Mouse (Mus musculus) E14TG2a.4 (cell line): Measurements from ENCODE around the gene Ehbp1.

Experiments
- H3K27me3 ChIP-seq: 2 replicates; pipeline ENCODE4 v1.6.1; 2014; ENCODE audit warnings: low read length, control low read depth; ENCODE audit not compliant: insufficient read depth
- H3K36me3 ChIP-seq: 2 replicates; pipeline ENCODE4 v1.6.1; 2014; ENCODE audit warnings: low read length, control low read depth; ENCODE audit not compliant: insufficient read depth
- H3K4me1 ChIP-seq: replicated peaks from 2 replicates; pipeline ENCODE4 v1.6.1; 2014; ENCODE audit warnings: low read depth, low read length, control low read depth
- H3K4me3 ChIP-seq: replicated peaks from 2 replicates; pipeline ENCODE4 v1.5.1; 2014; ENCODE audit warnings: mild to moderate bottlenecking, low read length
- H3K9me3 ChIP-seq: 2 replicates; pipeline ENCODE4 v1.6.1; 2014; ENCODE audit warnings: low read length, control low read depth
- CTCF ChIP-seq: conservative IDR thresholded peaks from 2 replicates; pipeline ENCODE4 v1.5.1; 2014; ENCODE audit warnings: low read length
- NANOG ChIP-seq: IDR thresholded peaks from 2 replicates; pipeline ENCODE4 v1.6.1; 2014; ENCODE audit warnings: borderline replicate concordance, low read length, mixed read lengths
- POU5F1 ChIP-seq: IDR thresholded peaks from 2 replicates; pipeline ENCODE4 v1.6.1; 2014; ENCODE audit warnings: low read length, borderline replicate concordance

The Ehbp1 gene

GRCm38 (mm10) chr11:22170962-22171638 is 171.0 kb downstream of the Ehbp1 start:
- no peaks in the 10 kb centered on the region for H3K27me3 ChIP-seq
- no peaks in the 10 kb centered on the region for H3K4me1 ChIP-seq
- TF ChIP-seq CTCF = no peak
- no peak for TF ChIP-seq POU5F1
- no peak for TF ChIP-seq NANOG
- H3K36me3 ChIP-seq = peaks cover 4% of the 10 kb centered on the region; the same call in 1 of the 2 replicates
- H3K9me3 ChIP-seq = no peaks in the 10 kb centered on the region
- no peak overlapping the region for H3K4me3 ChIP-seq

- no peak for TF ChIP-seq NANOG
- no peak for TF ChIP-seq CTCF
- TF ChIP-seq POU5F1 = no peak
- no peaks in the 10 kb centered on the region for H3K36me3 ChIP-seq
- no peak overlapping the region for H3K4me3 ChIP-seq
- no peaks in the 10 kb centered on the region for H3K4me1 ChIP-seq
- no peaks in the 10 kb centered on the region for H3K27me3 ChIP-seq
- no peaks in the 10 kb centered on the region for H3K9me3 ChIP-seq
Observed at GRCm38 (mm10) chr11:22157882-22158281, 184.2 kb downstream of the Ehbp1 start.

- H3K36me3 ChIP-seq = no peaks in the 10 kb centered on the region
- H3K9me3 ChIP-seq = no peaks in the 10 kb centered on the region
- no peaks in the 10 kb centered on the region for H3K4me1 ChIP-seq
- TF ChIP-seq CTCF = no peak
- TF ChIP-seq NANOG = no peak
- TF ChIP-seq POU5F1 = no peak
- H3K4me3 ChIP-seq = no peak overlapping the region
- H3K27me3 ChIP-seq = no peaks in the 10 kb centered on the region
Observed at GRCm38 (mm10) chr11:22156182-22156581, 185.9 kb downstream of the Ehbp1 start.

- no peak for TF ChIP-seq NANOG
- Histone ChIP-seq H3K36me3 (no peaks in the 10 kb centered on the region), H3K9me3 (no peaks in the 10 kb centered on the region), H3K4me3 (no peak overlapping the region), H3K27me3 (no peaks in the 10 kb centered on the region), H3K4me1 (no peaks in the 10 kb centered on the region)
Observed at GRCm38 (mm10) chr11:22155366-22156095, 186.6 kb downstream of the Ehbp1 start.

GRCm38 (mm10) chr11:22154501-22155294 is 187.4 kb downstream of the Ehbp1 start:
- Histone ChIP-seq H3K4me1 (no peaks in the 10 kb centered on the region), H3K9me3 (no peaks in the 10 kb centered on the region), H3K36me3 (no peaks in the 10 kb centered on the region), H3K4me3 (no peak overlapping the region), H3K27me3 (no peaks in the 10 kb centered on the region)
- TF ChIP-seq NANOG = no peak
- TF ChIP-seq CTCF = no peak
- TF ChIP-seq POU5F1 = no peak

GRCm38 (mm10) chr11:22140737-22141136 is 201.4 kb downstream of the Ehbp1 start:
- H3K36me3 ChIP-seq = no peaks in the 10 kb centered on the region
- no peaks in the 10 kb centered on the region for H3K27me3 ChIP-seq
- H3K4me3 ChIP-seq = no peak overlapping the region
- no peaks in the 10 kb centered on the region for H3K4me1 ChIP-seq
- TF ChIP-seq POU5F1 (no peak), NANOG (no peak), CTCF (no peak)
- no peaks in the 10 kb centered on the region for H3K9me3 ChIP-seq

GRCm38 (mm10) chr11:22138466-22138865 is 203.6 kb downstream of the Ehbp1 start:
- H3K9me3 ChIP-seq = no peaks in the 10 kb centered on the region
- TF ChIP-seq POU5F1 (no peak), NANOG (no peak), CTCF (no peak)
- no peak overlapping the region for H3K4me3 ChIP-seq

GRCm38 (mm10) chr11:22125188-22125587 is 216.9 kb downstream of the Ehbp1 start:
- no peaks in the 10 kb centered on the region for H3K36me3 ChIP-seq
- TF ChIP-seq POU5F1 (no peak), NANOG (no peak), CTCF (no peak)
- no peaks in the 10 kb centered on the region for H3K4me1 ChIP-seq
- no peak overlapping the region for H3K4me3 ChIP-seq
- no peaks in the 10 kb centered on the region for H3K27me3 ChIP-seq
- no peaks in the 10 kb centered on the region for H3K9me3 ChIP-seq

More at GRCm38 (mm10) chr11:22138466-22138865, 203.6 kb downstream of the Ehbp1 start:
- H3K27me3 ChIP-seq = no peaks in the 10 kb centered on the region
- H3K4me1 ChIP-seq = no peaks in the 10 kb centered on the region
- H3K36me3 ChIP-seq = no peaks in the 10 kb centered on the region

GRCm38 (mm10) chr11:22118853-22119252 is 223.2 kb downstream of the Ehbp1 start:
- H3K9me3 ChIP-seq = no peaks in the 10 kb centered on the region
- H3K27me3 ChIP-seq = no peaks in the 10 kb centered on the region
- no peaks in the 10 kb centered on the region for H3K4me1 ChIP-seq
- TF ChIP-seq POU5F1 (no peak), NANOG (no peak), CTCF (no peak)
- H3K36me3 ChIP-seq = no peaks in the 10 kb centered on the region
- no peak overlapping the region for H3K4me3 ChIP-seq
